Mouse (Mus musculus) G1E-ER4 (cell line): ENCODE measurements around the gene Tspan7. TPM values are rescaled to one million over a fixed set of nuclear protein-coding genes. Genes with fewer than 3 reads are reported as not detected.

ENCODE experiments used
- GATA1 ChIP-seq: IDR thresholded peaks from one replicate; pipeline ENCODE4 v1.8.0; 2012; ENCODE audit warnings: low read length, inconsistent platforms
- polyA plus RNA-seq: library from polyadenylated mRNA; stranded (reverse); fragments of >175 nt; gene quantifications from 2 replicates; pipeline ENCODE4 v1.2.3, GENCODE M21; 2012

The Tspan7 gene
- polyA plus RNA-seq, 1 experiment, result not detected

DNA sequence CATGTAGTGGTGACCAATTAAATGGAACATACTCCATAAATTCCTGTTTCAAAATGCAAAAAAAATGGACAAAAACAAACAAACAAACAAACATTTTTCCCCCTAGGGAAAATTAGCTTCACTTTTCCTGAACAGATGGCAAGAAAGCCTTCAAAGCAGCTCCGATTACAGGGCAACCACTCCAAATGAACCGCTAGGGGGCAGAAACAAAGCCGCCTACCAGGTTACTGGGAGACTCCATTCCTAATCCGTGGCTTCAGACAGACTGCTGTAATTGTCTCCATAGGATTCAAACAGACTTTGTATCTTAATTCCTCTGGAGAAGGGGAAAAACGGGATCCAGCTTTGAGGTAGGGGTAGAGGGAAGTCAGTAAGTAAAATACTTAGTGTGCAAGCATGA, 132.2 kb downstream of the Tspan7 start:
- TF ChIP-seq GATA1, result no peak

DNA sequence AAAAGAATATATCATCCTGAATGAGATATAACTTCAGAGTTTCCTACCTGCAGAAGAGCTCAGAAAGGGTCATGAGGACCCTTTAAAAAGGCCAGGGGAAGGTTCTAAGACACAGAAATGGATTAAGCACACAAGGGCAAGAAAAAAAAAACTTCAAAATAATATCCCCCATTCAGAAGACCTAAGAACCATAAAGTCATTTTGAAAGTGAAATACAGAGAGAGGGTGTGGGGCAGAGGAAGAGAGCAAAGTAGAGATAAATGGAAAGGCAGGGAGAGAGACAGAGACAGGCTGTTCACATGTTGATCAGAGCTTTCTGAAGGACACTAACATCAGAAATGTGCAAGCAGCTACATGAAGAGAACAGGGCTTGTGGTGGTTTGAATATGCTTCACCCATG, 156.1 kb downstream of the Tspan7 start:
- TF ChIP-seq GATA1, result no peak

Other genes starting within 250 kb of the Tspan7 start
- gene Otc, start 232.9 kb upstream of the Tspan7 start, polyA plus RNA-seq, result not detected in 2 replicates
- 92.2 and 103 TPM in 2 replicates for gene Mid1ip1, start 229.9 kb downstream of the Tspan7 start, polyA plus RNA-seq